Mouse (Mus musculus) forebrain, embryonic 12.5 days (tissue): ENCODE data around the gene Ankrd53. TPM values are rescaled to one million over a fixed set of nuclear protein-coding genes. Genes with fewer than 3 reads are reported as not detected.

Experiments used
- ATAC-seq: fragments of 200-750 bp; cut with Nextera tagmentation; 2 replicates; pipeline ENCODE4 v1.8.0; 2017; ENCODE audit warnings: moderate TSS enrichment; ENCODE audit not compliant: low FRiP score
- H3K27ac ChIP-seq: fragments of 300-500 bp; sonication (generic); 2 replicates; pipeline ENCODE4 v1.5.1; 2016; ENCODE audit warnings: mild to moderate bottlenecking
- H3K27me3 ChIP-seq: fragments of 300-500 bp; sonication (generic); 2 replicates; pipeline ENCODE4 v1.6.1; 2016; ENCODE audit warnings: mild to moderate bottlenecking
- H3K36me3 ChIP-seq: fragments of 300-500 bp; sonication (generic); replicated peaks from 2 replicates; pipeline ENCODE4 v1.6.1; 2016; ENCODE audit warnings: mild to moderate bottlenecking
- H3K4me1 ChIP-seq: fragments of 300-500 bp; sonication (generic); 2 replicates; pipeline ENCODE4 v1.6.1; 2016
- H3K4me2 ChIP-seq: fragments of 300-500 bp; sonication (generic); 2 replicates; pipeline ENCODE4 v1.6.1; 2016; ENCODE audit warnings: mild to moderate bottlenecking, moderate library complexity
- H3K4me3 ChIP-seq: fragments of 300-500 bp; sonication (generic); replicated peaks from 2 replicates; pipeline ENCODE4 v1.5.1; 2016; ENCODE audit warnings: mild to moderate bottlenecking
- H3K9ac ChIP-seq: fragments of 300-500 bp; sonication (generic); 2 replicates; pipeline ENCODE4 v1.6.1; 2016; ENCODE audit warnings: mild to moderate bottlenecking
- H3K9me3 ChIP-seq: fragments of 300-500 bp; sonication (generic); 2 replicates; pipeline ENCODE4 v1.6.1; 2016
- WGBS: fragments of 180-500 bp; shearing (Covaris S2); methylation state at CpG from one replicate; pipeline ENCODE4 v1.1.7; 2016; 5-methylcytosine and 5-hydroxymethylcytosine counted together
- polyA plus RNA-seq: library from polyadenylated mRNA; unstranded; fragments of >200 nt; fragmentation: Nextera tagmentation; extraction: Ambion mirVana; gene quantifications from 2 replicates; pipeline ENCODE4 v1.2.1, GENCODE M21; 2016

Ankrd53 gene
- polyA plus RNA-seq, 1 experiment from 2014 or later: 0.15 TPM

GRCm38 (mm10) chr6:83802846-83803245 lies 40.4 kb downstream of the Ankrd53 start:
- Histone ChIP-seq H3K27ac (no peak overlapping the region), H3K4me3 (no peak overlapping the region), H3K9ac (no peak overlapping the region), H3K36me3 (peaks cover 49% of the 10 kb centered on the region), H3K27me3 (no peaks in the 10 kb centered on the region), H3K4me2 (no peak overlapping the region), H3K4me1 (no peaks in the 10 kb centered on the region), H3K9me3 (no peaks in the 10 kb centered on the region)
- 88% methylated on average over 3 of the region's 3 CpGs for WGBS
- ATAC-seq: no peak

- Histone ChIP-seq H3K36me3 (peaks cover 47% of the 10 kb centered on the region), H3K4me3 (no peak overlapping the region), H3K9ac (no peak overlapping the region), H3K27me3 (no peaks in the 10 kb centered on the region), H3K27ac (no peak overlapping the region), H3K4me1 (peaks cover 12% of the 10 kb centered on the region), H3K9me3 (peaks cover 9% of the 10 kb centered on the region; the same call in 1 of the 2 replicates), H3K4me2 (no peak overlapping the region)
- WGBS: 92% methylated on average over 3 of the region's 3 CpGs
- ATAC-seq: no peak
Measured at GRCm38 (mm10) chr6:83815801-83816200, 53.4 kb downstream of the Ankrd53 start.

Other genes starting within 250 kb of the Ankrd53 start
- gene Actg2, start 226.4 kb upstream of the Ankrd53 start, polyA plus RNA-seq: 2.2 and 4.3 TPM in 2 replicates
- 27.7 and 28.8 TPM in 2 replicates for gene Stambp, start 189.9 kb upstream of the Ankrd53 start, polyA plus RNA-seq
- gene Clec4f, start 106.5 kb upstream of the Ankrd53 start, polyA plus RNA-seq: not detected in 2 replicates
- not detected in 2 replicates for gene Cd207, start 84.8 kb upstream of the Ankrd53 start, polyA plus RNA-seq
- gene Vax2, start 51.4 kb upstream of the Ankrd53 start, polyA plus RNA-seq: 0.63 and 1.3 TPM in 2 replicates
- gene Atp6v1b1, start 19.7 kb upstream of the Ankrd53 start, polyA plus RNA-seq: 0.12 TPM in 1 of 2 replicates, not detected in the other
- 61.6 and 72.0 TPM in 2 replicates for gene Tex261, start 13.2 kb downstream of the Ankrd53 start, polyA plus RNA-seq
- 49.4 and 49.9 TPM in 2 replicates for gene Nagk, start 32.3 kb downstream of the Ankrd53 start, polyA plus RNA-seq
- 25.0 and 33.7 TPM in 2 replicates for gene Paip2b, start 69.1 kb downstream of the Ankrd53 start, polyA plus RNA-seq
- 109 and 113 TPM in 2 replicates for gene Zfp638, start 104.5 kb downstream of the Ankrd53 start, polyA plus RNA-seq
- 3.7 and 4.3 TPM in 2 replicates for gene Dysf, start 245.9 kb downstream of the Ankrd53 start, polyA plus RNA-seq